In genomic region chr3:37203984-37204428, GRCm38 (mm10) we compare ENCODE assay signal across 8 mouse cellular contexts. TPM values are rescaled to one million over a fixed set of nuclear protein-coding genes. Genes with fewer than 3 reads are reported as not detected.
A peak's percentile ranks its signal among the peaks of the same experiment; 100 is the strongest.
DNase-seq lines count a peak whose midpoint lies in the region; ATAC-seq lines count a peak whose summit lies in the region.

No protein-coding gene starts in this region.

- peak; percentile 94 for DNase-seq in adipocyte (ENCODE audit: low spot score)
- peak; percentile 91 for DNase-seq in embryo, embryonic 10 days (ENCODE audit: low spot score)
- DNase-seq in gastrocnemius, postnatal 10 days, result peak; percentile 78
- DNase-seq in induced T-regulatory cell, adult 2 months (ENCODE audit: low read depth), result peak; percentile 95
- peak; percentile 19 to 85 for DNase-seq in left cerebral cortex, adult 9 months (ENCODE audit: low spot score in 2 of 2)
- DNase-seq in right cerebral cortex, postnatal 14 days, result peak; percentile 68
- peak; percentile 78 to 79 for DNase-seq in urinary bladder, postnatal 36 days (ENCODE audit: low spot score in 2 of 2)

- peak; percentile 93 for ATAC-seq in megakaryocyte progenitor cell, adult 5-6 weeks (replicated peaks; ENCODE audit: poor library complexity)

RNA-seq across cellular contexts. Expression of gene Il21, which starts 28.4 kb away (rescaled TPM):
- total RNA-seq in gastrocnemius, postnatal 10 days (2021), result not detected
- total RNA-seq in megakaryocyte progenitor cell, adult 5-6 weeks (2015), result not detected in 2 replicates
- total RNA-seq in megakaryocyte progenitor cell, adult 5-6 weeks (2017), result not detected in 2 replicates

Comparison
In these comparisons a context has a peak if more than half of its experiments do, and no peak if none do; other contexts are left out.
1. Peak in every context shown above with its lines: DNase-seq and ATAC-seq.